Mouse (Mus musculus) hindbrain, embryonic 15.5 days (tissue): ENCODE data around the gene Aanat. TPM values are rescaled to one million over a fixed set of nuclear protein-coding genes. Genes with fewer than 3 reads are reported as not detected.
A peak's percentile ranks its signal among the peaks of the same experiment; 100 is the strongest.

Source experiments
- ATAC-seq: fragments of 200-750 bp; cut with Nextera tagmentation; 2 replicates; pipeline ENCODE4 v1.8.0; 2017; ENCODE audit warnings: low read depth, moderate number of reproducible peaks, moderate TSS enrichment; ENCODE audit not compliant: low FRiP score
- H3K27ac ChIP-seq: fragments of 300-500 bp; sonication (generic); replicated peaks from 2 replicates; pipeline ENCODE4 v1.5.1; 2015; ENCODE audit warnings: mild to moderate bottlenecking, inconsistent platforms
- H3K27me3 ChIP-seq: fragments of 300-500 bp; sonication (generic); 2 replicates; pipeline ENCODE4 v1.6.1; 2015; ENCODE audit warnings: control low read depth, inconsistent platforms
- H3K36me3 ChIP-seq: fragments of 300-500 bp; sonication (generic); 2 replicates; pipeline ENCODE4 v1.6.1; 2015; ENCODE audit warnings: control low read depth, inconsistent platforms
- H3K4me1 ChIP-seq: fragments of 300-500 bp; sonication (generic); replicated peaks from 2 replicates; pipeline ENCODE4 v1.6.1; 2015; ENCODE audit warnings: control low read depth, inconsistent platforms
- H3K4me2 ChIP-seq: fragments of 300-500 bp; sonication (generic); 2 replicates; pipeline ENCODE4 v1.6.1; 2015; ENCODE audit warnings: moderate library complexity, mild to moderate bottlenecking, inconsistent platforms
- H3K4me3 ChIP-seq: fragments of 300-500 bp; sonication (generic); 2 replicates; pipeline ENCODE4 v1.5.1; 2015; ENCODE audit warnings: mild to moderate bottlenecking, inconsistent platforms
- H3K9ac ChIP-seq: fragments of 300-500 bp; sonication (generic); 2 replicates; pipeline ENCODE4 v1.6.1; 2015; ENCODE audit warnings: inconsistent platforms
- H3K9me3 ChIP-seq: fragments of 300-500 bp; sonication (generic); 2 replicates; pipeline ENCODE4 v1.6.1; 2016; ENCODE audit warnings: control low read depth, inconsistent platforms
- WGBS: fragments of 180-500 bp; shearing (Covaris S2); methylation state at CpG from one replicate; pipeline ENCODE4 v1.1.7; 2015; 5-methylcytosine and 5-hydroxymethylcytosine counted together
- polyA plus RNA-seq: library from polyadenylated mRNA; unstranded; fragments of >200 nt; fragmentation: Nextera tagmentation; extraction: Ambion mirVana; gene quantifications from 2 replicates; pipeline ENCODE4 v1.2.1, GENCODE M21; 2015

Gene Aanat
- 0.14 TPM in 1 of 2 replicates, not detected in the other for polyA plus RNA-seq

DNA sequence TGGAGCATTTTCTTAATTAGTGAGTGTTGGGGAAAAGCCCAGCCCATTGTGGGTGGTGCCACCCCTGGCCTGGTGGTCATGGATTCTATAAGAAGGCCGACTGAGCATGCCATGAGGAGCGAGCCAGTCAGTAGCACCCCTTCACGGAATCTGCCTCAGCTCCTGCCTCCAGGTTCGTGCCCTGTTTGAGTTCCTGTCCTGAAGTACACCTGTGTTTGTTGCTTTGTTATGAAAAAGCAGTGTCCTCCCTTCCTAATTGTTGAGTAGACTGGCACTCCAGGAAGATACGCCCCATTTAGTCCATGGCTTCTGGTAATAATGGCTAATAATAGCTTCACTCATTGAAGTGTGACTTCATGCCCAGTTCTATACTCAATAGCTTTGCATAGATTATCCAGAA is at the start of gene Aanat:
Gene Aanat, plus strand, starts transcription at position 123 of the 400 bp plus-strand sequence.
- Histone ChIP-seq H3K27ac (peak within 1 kb of the TSS; percentile 60), H3K9ac (no peak within 1 kb of the TSS), H3K4me3 (peak within 1 kb of the TSS; percentile 19), H3K4me1 (peaks cover 14% of the 10 kb centered on the region), H3K4me2 (peak within 1 kb of the TSS; percentile 48), H3K27me3 (no peaks in the 10 kb centered on the region), H3K36me3 (no peaks in the 10 kb centered on the region), H3K9me3 (no peaks in the 10 kb centered on the region)
- 72% methylated on average over 5 of the region's 5 CpGs for WGBS
- ATAC-seq, result no peak

DNA sequence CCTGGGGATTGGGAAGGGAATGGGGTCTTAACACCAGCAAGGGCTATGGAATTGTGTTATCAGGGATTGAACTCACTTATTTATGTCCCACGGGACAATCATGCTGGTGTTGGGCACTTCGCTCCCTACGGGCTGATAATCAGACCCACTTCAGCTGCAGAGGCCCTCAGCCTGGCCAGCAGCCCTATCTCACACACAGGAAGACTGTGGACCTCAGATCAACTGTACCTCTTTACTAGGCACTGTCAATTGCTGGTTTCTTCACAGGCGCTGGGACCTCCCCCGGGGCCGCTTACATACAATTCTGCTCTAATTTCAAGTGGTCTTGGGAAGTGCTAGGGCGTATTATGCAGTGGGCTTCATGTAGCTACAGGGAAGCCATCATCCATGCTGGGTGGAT is 49.5 kb upstream of the Aanat start:
- ATAC-seq, result no peak
- 91% methylated on average over 7 of the region's 7 CpGs for WGBS
- peaks cover 41% of the 10 kb centered on the region for H3K36me3 ChIP-seq

DNA sequence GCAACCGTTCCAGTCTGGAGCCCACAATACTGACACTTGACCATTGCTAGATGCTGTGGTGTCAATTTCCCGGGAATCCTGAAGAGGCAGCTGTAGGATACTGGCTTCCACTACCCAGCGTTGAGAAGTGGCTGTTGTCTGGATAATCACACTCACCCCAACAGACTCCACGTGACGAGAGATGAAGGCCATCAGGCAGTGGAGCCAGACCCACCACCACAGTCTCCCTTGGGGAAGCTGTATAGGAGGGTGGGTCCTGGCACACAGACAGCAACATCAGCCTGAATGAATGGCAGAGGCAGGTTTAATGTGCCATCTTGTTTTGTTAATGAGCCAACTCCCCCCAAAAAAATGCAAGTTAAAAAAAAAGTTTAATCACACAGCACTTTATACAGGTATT is 48.8 kb upstream of the Aanat start:
- H3K4me2 ChIP-seq, result no peak overlapping the region
- no peak for ATAC-seq
- 64% methylated on average over 5 of the region's 5 CpGs for WGBS
- H3K9me3 ChIP-seq, result no peaks in the 10 kb centered on the region
- H3K27ac ChIP-seq, result no peak overlapping the region
- peaks cover 19% of the 10 kb centered on the region for H3K27me3 ChIP-seq
- peaks cover 48% of the 10 kb centered on the region for H3K36me3 ChIP-seq
- H3K4me3 ChIP-seq, result no peak overlapping the region
- no peak overlapping the region for H3K9ac ChIP-seq
- H3K4me1 ChIP-seq, result peaks cover 18% of the 10 kb centered on the region

More for the DNA sequence above, 49.5 kb upstream of the Aanat start:
- Histone ChIP-seq H3K4me3 (no peak overlapping the region), H3K27ac (no peak overlapping the region), H3K27me3 (peaks cover 24% of the 10 kb centered on the region), H3K9me3 (no peaks in the 10 kb centered on the region), H3K4me2 (no peak overlapping the region), H3K9ac (no peak overlapping the region), H3K4me1 (peaks cover 25% of the 10 kb centered on the region)

DNA sequence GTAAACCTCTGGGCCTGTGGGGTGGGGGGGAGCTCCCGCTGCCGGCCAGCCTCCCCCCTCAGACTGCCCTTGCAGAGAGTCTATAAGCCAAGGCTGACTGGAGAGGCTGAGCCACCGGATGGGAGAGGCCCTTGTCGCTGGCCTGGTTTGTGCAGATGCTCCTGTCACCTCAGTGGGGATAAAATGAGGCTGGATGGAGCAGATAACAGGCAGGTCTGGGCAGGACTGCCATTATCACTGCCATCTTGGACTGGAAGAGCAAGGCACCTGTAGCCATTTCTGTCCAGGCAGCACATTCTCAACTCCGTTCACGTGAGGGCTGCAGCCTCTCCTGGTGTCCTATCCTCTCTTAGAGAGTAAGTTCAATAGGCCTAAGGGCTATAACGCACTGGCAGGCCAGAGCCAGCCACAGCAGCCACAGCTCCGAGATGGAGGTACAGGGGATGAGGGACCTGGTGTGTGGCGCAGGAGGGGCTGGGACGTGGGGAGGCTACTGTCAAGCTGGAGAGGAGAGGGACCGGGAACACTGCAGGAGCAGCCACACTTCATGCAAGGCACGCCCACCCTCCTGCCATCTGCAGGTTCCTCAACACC is 48.0 kb upstream of the Aanat start:
- Histone ChIP-seq H3K4me2 (no peak overlapping the region), H3K4me1 (peaks cover 10% of the 10 kb centered on the region), H3K27ac (no peak overlapping the region), H3K9me3 (no peaks in the 10 kb centered on the region), H3K27me3 (peaks cover 16% of the 10 kb centered on the region), H3K4me3 (no peak overlapping the region), H3K36me3 (peaks cover 55% of the 10 kb centered on the region), H3K9ac (no peak overlapping the region)
- 89% methylated on average over 12 of the region's 12 CpGs for WGBS
- no peak for ATAC-seq

DNA sequence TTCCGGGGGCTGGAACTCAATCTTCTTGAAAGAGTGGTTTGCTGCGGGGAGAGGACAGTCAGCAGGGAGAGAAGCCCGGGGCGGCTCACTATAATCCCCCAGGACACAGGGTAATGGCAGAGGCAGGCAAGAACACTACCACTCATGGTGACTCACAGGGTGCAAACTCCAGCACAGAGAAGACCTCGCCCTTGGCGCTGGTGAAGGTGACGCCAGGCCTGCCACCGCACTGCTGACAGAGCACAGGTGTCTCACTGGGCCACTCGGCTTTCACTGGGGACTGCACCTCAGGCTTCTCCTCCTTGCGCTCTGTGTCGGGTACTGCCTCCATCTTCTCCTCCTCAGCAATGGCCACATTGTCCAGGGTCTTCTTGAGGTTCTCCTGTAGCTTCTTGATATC is 45.0 kb upstream of the Aanat start:
- Histone ChIP-seq H3K36me3 (peaks cover 84% of the 10 kb centered on the region), H3K27ac (no peak overlapping the region), H3K27me3 (no peaks in the 10 kb centered on the region), H3K9me3 (no peaks in the 10 kb centered on the region), H3K4me2 (no peak overlapping the region), H3K9ac (no peak overlapping the region), H3K4me3 (no peak overlapping the region), H3K4me1 (no peaks in the 10 kb centered on the region)
- 95% methylated on average over 11 of the region's 11 CpGs for WGBS
- no peak for ATAC-seq

DNA sequence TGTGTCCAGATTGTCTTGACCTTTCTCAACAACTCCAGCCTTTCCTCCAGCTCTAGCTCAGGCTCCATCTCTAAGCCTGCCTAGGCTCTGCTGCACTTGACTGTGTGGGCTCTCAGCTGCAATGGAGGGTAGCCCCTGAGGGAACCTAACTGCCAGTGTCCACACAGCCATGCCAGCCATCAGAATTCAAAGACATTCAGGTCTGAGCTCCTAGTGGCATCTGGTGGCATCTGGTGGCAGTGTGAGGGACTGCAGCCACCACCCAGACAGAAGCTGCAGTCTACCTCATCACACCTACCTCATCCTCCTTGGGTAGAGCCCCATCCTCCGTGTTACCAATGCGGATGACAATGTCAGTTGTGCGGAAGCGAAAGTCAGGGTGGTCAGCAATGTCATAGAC is 43.1 kb upstream of the Aanat start:
- H3K9ac ChIP-seq, result no peak overlapping the region
- peaks cover 83% of the 10 kb centered on the region for H3K36me3 ChIP-seq
- H3K9me3 ChIP-seq, result no peaks in the 10 kb centered on the region
- no peak overlapping the region for H3K4me2 ChIP-seq
- no peak for ATAC-seq
- WGBS, result 89% methylated on average over 4 of the region's 4 CpGs
- H3K27me3 ChIP-seq, result no peaks in the 10 kb centered on the region
- H3K27ac ChIP-seq, result no peak overlapping the region
- no peak overlapping the region for H3K4me3 ChIP-seq
- H3K4me1 ChIP-seq, result peaks cover 3% of the 10 kb centered on the region; the same call in 1 of the 2 replicates

DNA sequence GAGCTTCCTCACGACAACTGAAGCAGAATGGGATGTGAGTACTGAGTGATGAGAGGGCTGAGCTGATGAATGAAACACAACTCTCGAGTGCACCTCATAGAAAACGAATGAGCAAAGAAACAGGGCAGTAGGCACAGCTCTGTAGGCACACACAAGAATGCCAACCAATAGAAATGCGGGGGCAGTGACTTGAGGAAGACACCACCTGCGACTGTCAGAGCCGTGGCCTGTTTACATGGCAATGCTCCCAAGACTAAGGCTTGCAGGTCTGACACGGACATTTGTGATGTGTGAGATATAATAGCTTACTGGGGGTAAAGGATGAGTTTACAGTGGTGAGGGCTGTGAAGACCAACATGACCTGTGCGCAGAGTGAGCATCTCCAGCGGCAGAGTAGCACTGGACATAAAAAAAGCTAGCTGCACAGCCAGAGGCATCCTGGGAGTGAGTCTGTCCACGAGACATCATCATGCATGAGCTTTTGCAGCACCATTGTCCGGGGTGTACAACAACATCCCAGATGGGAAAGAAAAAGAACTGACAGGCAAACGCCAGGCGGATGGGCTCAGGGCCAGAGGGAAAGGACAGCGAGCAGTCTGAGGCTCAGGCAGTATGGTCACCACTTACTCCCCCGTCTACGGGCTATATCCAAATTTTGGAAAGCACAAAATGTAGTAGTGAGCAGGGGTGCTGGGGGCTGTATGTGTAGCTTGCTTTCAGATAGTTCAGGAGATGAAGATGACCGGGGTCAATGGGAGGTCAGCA is 38.8 kb upstream of the Aanat start:
- Histone ChIP-seq H3K9ac (no peak overlapping the region), H3K36me3 (peaks cover 46% of the 10 kb centered on the region), H3K4me3 (no peak overlapping the region), H3K9me3 (no peaks in the 10 kb centered on the region), H3K27me3 (no peaks in the 10 kb centered on the region), H3K4me2 (no peak overlapping the region), H3K27ac (no peak overlapping the region), H3K4me1 (peaks cover 26% of the 10 kb centered on the region)
- no peak for ATAC-seq
- 74% methylated on average over 17 of the region's 17 CpGs for WGBS

DNA sequence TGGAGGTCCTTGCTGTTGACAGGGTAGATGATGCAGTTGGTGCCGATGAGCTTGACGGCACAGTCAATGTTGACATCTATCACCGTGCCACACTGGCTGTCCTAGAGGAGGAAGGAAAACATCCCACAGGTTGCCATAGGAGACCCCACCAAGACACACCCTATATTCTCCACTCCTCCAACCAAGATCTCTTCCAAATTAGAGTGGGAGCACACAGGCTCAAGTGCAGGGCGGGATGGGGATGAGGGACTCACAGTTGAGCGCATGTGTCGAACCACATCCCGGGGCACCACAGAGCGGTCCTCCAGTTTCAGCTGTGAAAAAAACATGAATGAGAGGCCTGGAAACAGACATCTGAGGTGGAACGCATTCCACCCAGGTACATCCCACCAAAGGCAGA is 37.5 kb upstream of the Aanat start:
- H3K36me3 ChIP-seq, result peaks cover 34% of the 10 kb centered on the region
- no peak for ATAC-seq
- H3K9ac ChIP-seq, result no peak overlapping the region
- WGBS, result 94% methylated on average over 9 of the region's 9 CpGs
- H3K9me3 ChIP-seq, result no peaks in the 10 kb centered on the region
- no peak overlapping the region for H3K27ac ChIP-seq
- H3K4me2 ChIP-seq, result no peak overlapping the region
- peaks cover 26% of the 10 kb centered on the region for H3K4me1 ChIP-seq
- no peak overlapping the region for H3K4me3 ChIP-seq
- no peaks in the 10 kb centered on the region for H3K27me3 ChIP-seq

DNA sequence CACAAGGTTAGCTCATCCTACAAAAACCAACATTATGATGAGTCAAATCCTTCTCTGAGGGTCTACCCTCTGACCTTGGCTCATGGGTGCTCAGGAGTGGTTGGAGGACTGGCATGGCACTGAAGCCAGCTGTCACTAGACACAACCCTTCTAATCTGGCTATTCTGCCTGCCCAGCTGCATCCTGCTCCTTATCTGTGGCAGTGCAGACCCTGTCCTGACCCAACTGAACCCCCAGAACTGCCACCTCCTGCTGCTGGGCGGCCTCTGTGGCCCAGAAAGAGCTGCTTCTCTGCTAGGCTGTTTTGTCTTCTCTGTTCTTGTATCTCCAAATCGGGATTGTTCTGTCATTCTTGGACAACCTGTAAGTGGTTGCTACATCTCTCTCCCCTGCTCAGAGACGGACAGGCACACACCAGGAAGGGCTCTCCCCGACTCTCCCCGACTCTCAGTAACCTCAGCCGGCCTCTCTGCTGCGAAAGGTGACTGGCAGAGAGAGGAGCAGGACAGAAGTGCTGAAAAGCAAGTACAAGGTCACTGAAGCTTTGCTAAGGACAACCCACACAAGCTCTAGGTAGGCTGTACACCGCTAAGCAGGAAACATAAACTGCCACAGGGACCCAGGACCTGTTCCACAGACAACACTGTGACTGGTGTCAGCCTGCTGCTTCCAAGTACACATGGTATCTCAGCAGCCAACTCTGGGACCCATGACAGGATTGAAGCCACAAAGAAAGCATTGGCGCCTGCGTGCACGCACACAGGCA is 36.8 kb upstream of the Aanat start:
- peaks cover 32% of the 10 kb centered on the region for H3K4me1 ChIP-seq
- H3K4me3 ChIP-seq, result no peak overlapping the region
- 89% methylated on average over 11 of the region's 11 CpGs for WGBS
- no peak overlapping the region for H3K9ac ChIP-seq
- H3K9me3 ChIP-seq, result no peaks in the 10 kb centered on the region
- H3K27me3 ChIP-seq, result no peaks in the 10 kb centered on the region
- peaks cover 27% of the 10 kb centered on the region for H3K36me3 ChIP-seq
- no peak for ATAC-seq
- no peak overlapping the region for H3K27ac ChIP-seq
- no peak overlapping the region for H3K4me2 ChIP-seq

DNA sequence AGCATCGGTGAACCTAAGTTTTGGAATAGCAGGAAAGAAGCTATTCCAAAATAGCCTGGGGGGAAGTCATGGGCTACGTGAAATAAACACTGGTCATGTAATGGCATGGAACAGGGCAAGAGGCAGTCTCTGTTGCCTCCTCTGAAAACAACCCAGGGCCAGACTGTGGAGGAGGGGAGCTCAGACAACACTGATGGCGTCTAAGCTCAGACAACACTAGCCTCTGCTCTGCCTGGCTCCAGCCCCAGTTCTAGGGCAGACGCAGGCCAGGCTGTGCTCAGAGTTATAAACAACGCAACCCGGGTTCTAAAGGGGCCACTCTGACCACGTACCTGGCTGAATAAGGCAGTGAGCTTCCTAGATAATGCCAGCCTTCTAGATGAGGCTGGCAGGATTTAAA is 35.5 kb upstream of the Aanat start:
- Histone ChIP-seq H3K9me3 (no peaks in the 10 kb centered on the region), H3K4me1 (peaks cover 44% of the 10 kb centered on the region), H3K27ac (no peak overlapping the region), H3K36me3 (peaks cover 15% of the 10 kb centered on the region), H3K4me2 (no peak overlapping the region), H3K9ac (no peak overlapping the region), H3K27me3 (no peaks in the 10 kb centered on the region), H3K4me3 (no peak overlapping the region)
- ATAC-seq, result no peak
- 73% methylated on average over 7 of the region's 7 CpGs for WGBS

DNA sequence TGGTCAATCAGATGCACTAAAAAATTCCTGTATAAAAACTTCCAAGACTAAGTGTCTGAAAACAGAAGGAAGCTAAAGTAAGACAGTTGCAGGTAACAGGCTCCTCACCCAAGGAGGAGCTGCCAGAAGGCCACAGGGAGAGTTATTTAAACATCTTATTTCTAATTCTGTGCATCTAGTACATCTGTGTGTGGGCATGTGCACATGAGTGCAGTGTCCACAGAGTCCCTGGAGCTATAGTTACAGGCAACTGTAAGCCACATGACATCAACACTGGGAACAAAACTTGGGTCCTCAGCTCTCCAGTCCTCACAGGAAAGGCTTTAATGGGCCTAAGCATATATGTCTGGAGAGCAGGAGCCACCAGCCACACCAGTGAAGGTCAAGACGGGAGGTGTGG is 34.0 kb upstream of the Aanat start:
- H3K4me2 ChIP-seq, result no peak overlapping the region
- H3K36me3 ChIP-seq, result 0 out of 2 replicates have a peak, but pooled peaks cover 3% of the 10 kb centered on the region
- H3K9me3 ChIP-seq, result no peaks in the 10 kb centered on the region
- no peaks in the 10 kb centered on the region for H3K27me3 ChIP-seq
- H3K9ac ChIP-seq, result no peak overlapping the region
- peaks cover 59% of the 10 kb centered on the region for H3K4me1 ChIP-seq
- H3K4me3 ChIP-seq, result no peak overlapping the region
- H3K27ac ChIP-seq, result no peak overlapping the region
- no peak for ATAC-seq
- WGBS, result 80% methylated on average over 1 of the region's 1 CpGs
